Mouse (Mus musculus): Measurements from ENCODE around the gene Mpi. TPM values are rescaled to one million over a fixed set of nuclear protein-coding genes. Genes with fewer than 3 reads are reported as not detected.

Mpi gene
- polyA plus RNA-seq, 1 experiment = 102 TPM

DNA sequence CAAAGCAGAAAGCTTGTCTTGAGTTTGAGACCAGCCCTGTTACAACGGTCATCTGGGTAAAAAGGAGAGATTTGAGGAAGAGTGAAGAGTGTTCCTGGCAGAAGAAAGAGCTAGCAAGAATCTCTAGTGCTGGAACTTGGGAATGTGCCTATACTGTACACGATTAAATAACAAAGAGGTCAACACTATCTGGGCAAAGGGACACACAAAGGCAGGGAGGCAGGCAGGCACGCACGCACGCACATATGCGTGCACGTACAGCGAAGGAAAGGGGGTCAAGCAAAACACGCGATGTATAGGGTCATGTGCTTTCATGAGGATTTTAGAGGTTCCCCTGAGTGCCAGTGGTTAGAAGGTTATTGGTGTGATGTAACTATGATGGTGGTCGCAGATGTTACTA lies 556 bp upstream of the Mpi start:
- Histone ChIP-seq H3K4me1 (ENCODE audit: control insufficient read depth, insufficient read depth, low read length) (peaks cover 3% of the 10 kb centered on the region; the same call in 1 of the 2 replicates), H3K27ac (ENCODE audit: insufficient read depth, low read length) (no peak overlapping the region), H3K4me3 (ENCODE audit: insufficient read depth, low read length) (no peak overlapping the region)

GRCm38 (mm10) chr9:57550126-57550862 lies 2.3 kb downstream of the Mpi start:
- no peak overlapping the region for H3K4me3 ChIP-seq (ENCODE audit: insufficient read depth, low read length)
- no peak for TF ChIP-seq CTCF (IDR thresholded peaks at IDR 0.05; ENCODE audit: extremely low read depth, insufficient read depth, low read length)
- no peak for TF ChIP-seq POLR2A (IDR thresholded peaks at IDR 0.05; ENCODE audit: extremely low read depth, insufficient read depth, low read length)
- no peak overlapping the region for H3K27ac ChIP-seq (ENCODE audit: insufficient read depth, low read length)

More for the DNA sequence above, 556 bp upstream of the Mpi start:
- TF ChIP-seq CTCF (IDR thresholded peaks at IDR 0.05; ENCODE audit: extremely low read depth, insufficient read depth, low read length) (no peak), POLR2A (IDR thresholded peaks at IDR 0.05; ENCODE audit: extremely low read depth, insufficient read depth, low read length) (no peak)

DNA sequence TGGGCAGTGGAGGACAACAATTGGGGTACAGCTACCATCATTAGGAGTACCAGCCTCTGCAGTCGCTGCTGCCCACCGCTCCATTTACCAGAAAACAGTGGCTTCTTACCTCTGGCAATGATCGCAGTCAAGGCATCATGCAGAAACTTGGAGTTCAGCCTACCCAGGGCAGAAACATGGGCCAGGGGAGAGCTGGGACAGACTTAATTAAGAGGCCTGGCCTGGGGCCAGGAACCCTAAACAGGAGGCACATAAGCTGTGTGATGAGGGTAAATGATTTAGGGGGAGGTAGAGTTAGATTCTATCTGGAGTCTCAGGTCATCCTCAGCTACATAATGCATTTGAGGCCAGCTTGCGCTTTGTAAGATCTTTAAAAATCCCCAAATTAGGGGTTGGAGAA lies 3.4 kb downstream of the Mpi start:
- Histone ChIP-seq H3K27ac (ENCODE audit: insufficient read depth, low read length) (no peak overlapping the region), H3K4me1 (ENCODE audit: control insufficient read depth, insufficient read depth, low read length) (peaks cover 4% of the 10 kb centered on the region; the same call in 1 of the 2 replicates), H3K4me3 (ENCODE audit: insufficient read depth, low read length) (no peak overlapping the region)
- TF ChIP-seq CTCF (IDR thresholded peaks at IDR 0.05; ENCODE audit: extremely low read depth, insufficient read depth, low read length) (no peak), POLR2A (IDR thresholded peaks at IDR 0.05; ENCODE audit: extremely low read depth, insufficient read depth, low read length) (no peak)

More at GRCm38 (mm10) chr9:57550126-57550862, 2.3 kb downstream of the Mpi start:
- peaks cover 3% of the 10 kb centered on the region; the same call in 1 of the 2 replicates for H3K4me1 ChIP-seq (ENCODE audit: control insufficient read depth, insufficient read depth, low read length)

DNA sequence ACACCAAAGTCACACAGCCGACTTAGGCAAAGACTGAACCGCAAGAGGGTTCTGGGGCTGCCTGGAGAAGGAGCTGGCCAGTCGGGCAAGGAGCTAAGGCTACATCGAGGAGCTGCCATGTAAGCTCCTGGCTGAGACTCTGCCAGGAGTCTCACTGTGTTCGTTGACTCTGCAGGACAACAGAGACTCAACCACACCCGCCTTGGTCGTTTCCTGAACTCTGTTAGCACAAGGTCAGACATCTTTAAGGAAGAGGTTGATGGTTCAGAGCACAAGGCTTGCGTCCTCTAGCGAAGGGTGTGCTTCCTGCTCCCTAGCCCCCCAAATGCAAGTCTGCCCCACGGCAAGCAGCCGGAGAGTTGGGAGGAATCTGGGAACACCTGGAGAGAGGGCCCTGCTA lies 4.7 kb downstream of the Mpi start:
- no peak overlapping the region for H3K27ac ChIP-seq (ENCODE audit: insufficient read depth, low read length)
- peaks cover 6% of the 10 kb centered on the region; the same call in 1 of the 2 replicates for H3K4me1 ChIP-seq (ENCODE audit: control insufficient read depth, insufficient read depth, low read length)
- TF ChIP-seq CTCF (IDR thresholded peaks at IDR 0.05; ENCODE audit: extremely low read depth, insufficient read depth, low read length) = no peak
- TF ChIP-seq POLR2A (IDR thresholded peaks at IDR 0.05; ENCODE audit: extremely low read depth, insufficient read depth, low read length) = no peak
- H3K4me3 ChIP-seq (ENCODE audit: insufficient read depth, low read length) = no peak overlapping the region

DNA sequence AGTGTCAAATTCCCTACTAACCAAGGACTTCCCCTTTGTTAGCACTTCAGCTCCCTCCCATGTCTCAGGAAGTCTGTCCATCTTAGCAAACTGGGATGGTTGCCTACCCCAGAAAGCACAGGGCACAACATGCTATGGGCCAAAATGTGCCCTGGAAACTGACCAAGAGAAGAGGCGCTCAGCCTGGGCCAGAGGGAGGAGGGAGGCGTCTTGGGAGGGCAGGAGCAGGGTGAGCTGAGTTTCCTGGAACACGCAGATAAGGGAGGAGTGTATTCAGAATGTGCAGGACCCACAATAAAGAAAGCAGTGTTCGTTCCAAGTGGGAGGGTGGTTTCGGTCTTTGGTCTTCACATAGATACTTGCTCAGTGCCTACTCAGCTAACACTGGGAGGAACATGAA lies 5.3 kb downstream of the Mpi start:
- Histone ChIP-seq H3K4me3 (ENCODE audit: insufficient read depth, low read length) (no peak overlapping the region), H3K4me1 (ENCODE audit: control insufficient read depth, insufficient read depth, low read length) (peaks cover 6% of the 10 kb centered on the region; the same call in 1 of the 2 replicates), H3K27ac (ENCODE audit: insufficient read depth, low read length) (no peak overlapping the region)
- TF ChIP-seq CTCF (IDR thresholded peaks at IDR 0.05; ENCODE audit: extremely low read depth, insufficient read depth, low read length) (no peak), POLR2A (IDR thresholded peaks at IDR 0.05; ENCODE audit: extremely low read depth, insufficient read depth, low read length) (no peak)

DNA sequence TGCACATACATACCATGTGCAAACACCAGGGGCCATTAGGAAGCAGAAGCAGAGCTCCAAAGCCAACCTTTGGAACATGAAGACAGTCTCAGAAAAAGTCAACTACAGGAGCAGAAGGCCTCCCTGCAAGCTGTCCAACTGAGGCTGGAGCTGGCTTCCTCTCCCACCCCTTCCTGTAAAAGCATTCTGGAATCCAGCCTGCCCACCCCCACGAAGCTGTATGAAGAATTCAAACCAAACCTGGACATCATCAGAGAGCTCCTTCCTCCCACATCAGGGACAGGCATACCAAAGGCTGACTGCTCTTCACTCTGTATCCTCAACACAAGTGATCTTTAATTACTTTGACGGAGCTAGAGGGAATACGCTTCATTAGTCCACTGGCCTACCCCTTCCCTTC lies 8.6 kb downstream of the Mpi start:
- no peak overlapping the region for H3K4me3 ChIP-seq (ENCODE audit: insufficient read depth, low read length)
- H3K27ac ChIP-seq (ENCODE audit: insufficient read depth, low read length) = no peak overlapping the region
- H3K4me1 ChIP-seq (ENCODE audit: control insufficient read depth, insufficient read depth, low read length) = 0 out of 2 replicates have a peak, but pooled peaks cover 3% of the 10 kb centered on the region
- TF ChIP-seq CTCF (IDR thresholded peaks at IDR 0.05; ENCODE audit: extremely low read depth, insufficient read depth, low read length) (no peak), POLR2A (IDR thresholded peaks at IDR 0.05; ENCODE audit: extremely low read depth, insufficient read depth, low read length) (no peak)

DNA sequence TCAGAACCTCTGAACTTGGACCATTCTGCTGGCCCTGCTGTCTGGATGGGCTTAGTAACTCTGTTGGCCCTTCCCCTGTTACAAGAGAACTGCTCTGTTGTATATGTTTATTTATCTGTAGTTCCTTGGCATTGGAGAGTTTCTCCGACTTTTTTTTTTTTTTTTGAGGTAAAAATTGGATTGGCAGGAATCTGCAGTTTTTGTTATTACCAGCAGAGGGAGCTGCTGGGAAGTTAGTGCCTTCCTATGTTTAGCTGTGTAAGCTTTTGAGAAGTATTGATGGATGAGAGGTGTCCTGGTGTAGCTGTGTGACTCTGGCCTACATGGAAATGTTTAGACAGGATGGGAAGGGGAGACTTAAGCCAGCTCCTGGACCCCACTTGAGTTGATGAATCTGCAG lies 11.3 kb downstream of the Mpi start:
- Histone ChIP-seq H3K4me3 (ENCODE audit: insufficient read depth, low read length) (no peak overlapping the region), H3K27ac (ENCODE audit: insufficient read depth, low read length) (no peak overlapping the region), H3K4me1 (ENCODE audit: control insufficient read depth, insufficient read depth, low read length) (peaks cover 9% of the 10 kb centered on the region)
- TF ChIP-seq CTCF (IDR thresholded peaks at IDR 0.05; ENCODE audit: extremely low read depth, insufficient read depth, low read length) = peak; percentile 45; the same call in 1 of the 2 replicates
- TF ChIP-seq POLR2A (IDR thresholded peaks at IDR 0.05; ENCODE audit: extremely low read depth, insufficient read depth, low read length) = 0 out of 2 replicates have a peak, but pooled peaks have one; percentile 11

DNA sequence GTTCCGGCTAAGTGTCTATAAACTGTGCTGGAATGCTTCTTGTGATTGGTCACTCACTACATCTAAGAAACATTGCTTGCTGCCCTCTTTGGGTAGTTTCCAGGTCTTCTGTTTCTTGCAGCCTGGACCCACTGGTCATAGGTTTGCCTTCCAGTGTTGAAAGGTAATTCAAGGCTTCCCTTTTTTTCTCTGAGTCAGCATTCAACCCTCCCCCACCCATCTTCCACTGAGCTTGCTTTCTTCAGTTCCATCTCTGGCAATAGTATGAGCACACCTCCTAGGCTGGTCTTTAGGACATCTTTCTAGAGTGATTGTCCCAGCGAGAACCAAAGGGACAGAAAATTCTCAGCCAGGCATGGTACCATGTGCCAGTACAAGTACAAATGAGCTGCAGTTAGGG lies 13.0 kb downstream of the Mpi start:
- no peak for TF ChIP-seq CTCF (IDR thresholded peaks at IDR 0.05; ENCODE audit: extremely low read depth, insufficient read depth, low read length)
- no peak for TF ChIP-seq POLR2A (IDR thresholded peaks at IDR 0.05; ENCODE audit: extremely low read depth, insufficient read depth, low read length)
- no peak overlapping the region for H3K27ac ChIP-seq (ENCODE audit: insufficient read depth, low read length)
- H3K4me1 ChIP-seq (ENCODE audit: control insufficient read depth, insufficient read depth, low read length) = peaks cover 9% of the 10 kb centered on the region
- H3K4me3 ChIP-seq (ENCODE audit: insufficient read depth, low read length) = no peak overlapping the region

GRCm38 (mm10) chr9:57537728-57538181 lies 14.8 kb downstream of the Mpi start:
- H3K4me3 ChIP-seq (ENCODE audit: insufficient read depth, low read length) = peak overlapping the region; percentile 74
- peak overlapping the region; percentile 56; the same call in 1 of the 2 replicates for H3K27ac ChIP-seq (ENCODE audit: insufficient read depth, low read length)
- peaks cover 6% of the 10 kb centered on the region for H3K4me1 ChIP-seq (ENCODE audit: control insufficient read depth, insufficient read depth, low read length)
- TF ChIP-seq POLR2A (IDR thresholded peaks at IDR 0.05; ENCODE audit: extremely low read depth, insufficient read depth, low read length) (no peak), CTCF (IDR thresholded peaks at IDR 0.05; ENCODE audit: extremely low read depth, insufficient read depth, low read length) (no peak)

Measured in cortical plate, adult 2 months (tissue).